Comparison of ENCODE assay signal across 20 mouse cellular contexts in the genomic region with DNA sequence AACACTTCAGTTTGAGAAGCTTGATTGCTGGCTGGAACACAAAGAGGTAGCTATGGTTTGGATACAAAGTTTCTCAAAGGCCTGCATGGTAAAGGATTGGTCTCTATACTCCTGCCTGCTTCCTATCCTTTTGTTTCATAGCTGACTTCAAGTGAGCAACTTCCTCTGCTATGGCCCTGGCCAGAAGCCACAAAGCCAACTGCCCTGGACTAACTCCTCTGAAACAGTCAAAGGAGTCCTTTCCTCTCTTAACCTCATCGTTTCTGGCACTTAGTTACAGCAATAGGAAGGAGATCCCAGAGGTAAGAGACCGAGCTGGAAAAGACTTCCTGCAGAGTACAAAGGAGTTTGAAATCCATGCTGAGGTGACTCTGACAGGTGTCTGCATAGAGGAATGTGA.
DNase-seq lines count a peak whose midpoint lies in the region; ATAC-seq and TF ChIP-seq lines count a peak whose summit lies in the region.
"Had no signal": no experiment of that assay in that cellular context is flagged by ENCODE, and none has a peak within 500 bp of the region (broad histone marks: within the 10 kb centered on the region; RNA-seq: fewer than 3 reads in every experiment).

No protein-coding gene starts in this region.

- H3K27ac ChIP-seq in lung, embryonic 14.5 days (ENCODE audit: low read depth) = no peak overlapping the region
- H3K27ac ChIP-seq: heart, embryonic 13.5 days; hindbrain, embryonic 12.5 days; liver, embryonic 13.5 days had no signal

- no peaks in the 10 kb centered on the region for H3K27me3 ChIP-seq in lung, embryonic 14.5 days (ENCODE audit: insufficient read depth, low read length)
- H3K27me3 ChIP-seq: heart, embryonic 13.5 days; hindbrain, embryonic 12.5 days; liver, embryonic 13.5 days had no signal

- no peaks in the 10 kb centered on the region for H3K36me3 ChIP-seq in lung, embryonic 14.5 days (ENCODE audit: insufficient read depth)
- H3K36me3 ChIP-seq: heart, embryonic 13.5 days; hindbrain, embryonic 12.5 days; liver, embryonic 13.5 days had no signal

- no peak overlapping the region for H3K4me2 ChIP-seq in lung, embryonic 14.5 days
- H3K4me2 ChIP-seq: heart, embryonic 13.5 days; hindbrain, embryonic 12.5 days; liver, embryonic 13.5 days had no signal

- no peak overlapping the region for H3K4me3 ChIP-seq in lung, embryonic 14.5 days (ENCODE audit: low read depth, low read length)
- H3K4me3 ChIP-seq: heart, embryonic 13.5 days; hindbrain, embryonic 12.5 days; liver, embryonic 13.5 days had no signal

- WGBS in lung, embryonic 14.5 days = 25% methylated on average over 2 of the region's 2 CpGs

- H3K4me1 ChIP-seq in lung, embryonic 14.5 days (ENCODE audit: insufficient read depth) = peaks cover 7% of the 10 kb centered on the region; the same call in 1 of the 2 replicates
- H3K4me1 ChIP-seq: hindbrain, embryonic 12.5 days; liver, embryonic 13.5 days had no signal

- TF ChIP-seq CTCF in lung, embryonic 14.5 days (IDR thresholded peaks at IDR 0.05; ENCODE audit: low read depth) = no peak

- DNase-seq in heart, adult 11 months = peak; percentile 34
- no peak for DNase-seq in heart, adult 18-20 months
- peak; percentile 36 for DNase-seq in lung, embryonic 14.5 days
- DNase-seq in lung, postnatal 14 days = no peak
- DNase-seq in kidney, postnatal 14 days = peak; percentile 50
- DNase-seq in testis, postnatal 14 days (ENCODE audit: low spot score) = peak; percentile 45
- no peak for DNase-seq in urinary bladder, postnatal 36 days (ENCODE audit: low spot score in 2 of 2)
- DNase-seq: adrenal gland, postnatal 14 days; cerebellum, adult 8-10 months; gastrocnemius, postnatal 10 days; layer of hippocampus, adult 9-11 months; liver, embryonic 13.5 days; lung, postnatal 36 days; midbrain, embryonic 14.5 days; right cerebral cortex, postnatal 25 days; spleen, adult 18-20 months; thymus, postnatal 25 days had no signal

- no peak overlapping the region for H3K9ac ChIP-seq in lung, embryonic 14.5 days
- H3K9ac ChIP-seq: heart, embryonic 13.5 days; hindbrain, embryonic 12.5 days; liver, embryonic 13.5 days had no signal

- H3K9me3 ChIP-seq in lung, embryonic 14.5 days (ENCODE audit: low read depth, low read length) = no peaks in the 10 kb centered on the region
- H3K9me3 ChIP-seq: heart, embryonic 13.5 days; hindbrain, embryonic 12.5 days; liver, embryonic 13.5 days had no signal

- ATAC-seq in lung, embryonic 14.5 days (ENCODE audit: insufficient read depth) = no peak
- ATAC-seq: forebrain, embryonic 16.5 days had no signal

Comparison
In these comparisons a context has a peak if more than half of its experiments do, and no peak if none do; other contexts are left out.
1. DNase-seq: peak in heart, adult 11 months (single experiment), lung, embryonic 14.5 days (single experiment), kidney, postnatal 14 days (single experiment) and testis, postnatal 14 days (single experiment); none in heart, adult 18-20 months (0 of 2), lung, postnatal 14 days (single experiment) and urinary bladder, postnatal 36 days (0 of 2).